Mouse (Mus musculus) lung, embryonic 15.5 days (tissue): Measurements from ENCODE around the gene Kcnma1. TPM values are rescaled to one million over a fixed set of nuclear protein-coding genes. Genes with fewer than 3 reads are reported as not detected.

Source experiments
- ATAC-seq: fragments of 200-750 bp; cut with Nextera tagmentation; 2 replicates; pipeline ENCODE4 v1.8.0; 2017; ENCODE audit warnings: moderate number of reproducible peaks, borderline replicate concordance; ENCODE audit not compliant: low FRiP score, low TSS enrichment; ENCODE audit errors: extremely low read depth
- H3K27ac ChIP-seq: fragments of 300-500 bp; sonication (generic); 2 replicates; pipeline ENCODE4 v1.5.1; 2015; ENCODE audit warnings: moderate library complexity, mild to moderate bottlenecking, inconsistent platforms
- H3K27me3 ChIP-seq: fragments of 300-500 bp; sonication (generic); 2 replicates; pipeline ENCODE4 v1.6.1; 2015; ENCODE audit warnings: inconsistent platforms
- H3K36me3 ChIP-seq: fragments of 300-500 bp; sonication (generic); 2 replicates; pipeline ENCODE4 v1.6.1; 2015; ENCODE audit warnings: inconsistent platforms
- H3K4me1 ChIP-seq: fragments of 300-500 bp; sonication (generic); 2 replicates; pipeline ENCODE4 v1.6.1; 2015; ENCODE audit warnings: inconsistent platforms
- H3K4me2 ChIP-seq: fragments of 300-500 bp; sonication (generic); 2 replicates; pipeline ENCODE4 v1.6.1; 2015; ENCODE audit warnings: inconsistent platforms, mild to moderate bottlenecking, moderate library complexity
- H3K4me3 ChIP-seq: fragments of 300-500 bp; sonication (generic); 2 replicates; pipeline ENCODE4 v1.5.1; 2015; ENCODE audit warnings: mild to moderate bottlenecking, inconsistent platforms
- H3K9ac ChIP-seq: fragments of 300-500 bp; sonication (generic); 2 replicates; pipeline ENCODE4 v1.6.1; 2015; ENCODE audit warnings: inconsistent platforms
- H3K9me3 ChIP-seq: fragments of 300-500 bp; sonication (generic); 2 replicates; pipeline ENCODE4 v1.6.1; 2016; ENCODE audit warnings: inconsistent platforms
- WGBS: fragments of 180-500 bp; shearing (Covaris S2); methylation state at CpG from one replicate; pipeline ENCODE4 v1.1.7; 2015; 5-methylcytosine and 5-hydroxymethylcytosine counted together
- polyA plus RNA-seq: library from polyadenylated mRNA; unstranded; fragments of >200 nt; fragmentation: Nextera tagmentation; extraction: Ambion mirVana; gene quantifications from 2 replicates; pipeline ENCODE4 v1.2.1, GENCODE M21; 2015

Gene Kcnma1
- polyA plus RNA-seq, 1 experiment from 2014 or later, result 1.4 TPM

- Histone ChIP-seq H3K4me3 (no peak overlapping the region), H3K9ac (no peak overlapping the region), H3K4me1 (no peaks in the 10 kb centered on the region), H3K9me3 (no peaks in the 10 kb centered on the region), H3K36me3 (no peaks in the 10 kb centered on the region), H3K4me2 (no peak overlapping the region), H3K27ac (no peak overlapping the region), H3K27me3 (no peaks in the 10 kb centered on the region)
- no peak for ATAC-seq
- 49% methylated on average over 3 of the region's 3 CpGs for WGBS
These were observed 118.3 kb downstream of the Kcnma1 start for GRCm38 (mm10) chr14:23896036-23896435.

GRCm38 (mm10) chr14:23886112-23886511 lies 128.2 kb downstream of the Kcnma1 start:
- H3K27ac ChIP-seq, result no peak overlapping the region
- H3K27me3 ChIP-seq, result no peaks in the 10 kb centered on the region
- no peaks in the 10 kb centered on the region for H3K36me3 ChIP-seq
- H3K4me2 ChIP-seq, result no peak overlapping the region
- H3K9me3 ChIP-seq, result no peaks in the 10 kb centered on the region
- no peak overlapping the region for H3K9ac ChIP-seq
- H3K4me1 ChIP-seq, result no peaks in the 10 kb centered on the region
- ATAC-seq, result no peak
- WGBS, result 50% methylated on average over 4 of the region's 4 CpGs
- no peak overlapping the region for H3K4me3 ChIP-seq

- no peaks in the 10 kb centered on the region for H3K9me3 ChIP-seq
- no peak overlapping the region for H3K4me2 ChIP-seq
- no peak overlapping the region for H3K4me3 ChIP-seq
- 33% methylated on average over 6 of the region's 6 CpGs for WGBS
- H3K9ac ChIP-seq, result no peak overlapping the region
- no peaks in the 10 kb centered on the region for H3K4me1 ChIP-seq
- H3K36me3 ChIP-seq, result no peaks in the 10 kb centered on the region
- H3K27me3 ChIP-seq, result no peaks in the 10 kb centered on the region
- no peak overlapping the region for H3K27ac ChIP-seq
- no peak for ATAC-seq
These were observed 128.8 kb downstream of the Kcnma1 start for GRCm38 (mm10) chr14:23885539-23885938.

GRCm38 (mm10) chr14:23885071-23885470 lies 129.2 kb downstream of the Kcnma1 start:
- no peak for ATAC-seq
- no peaks in the 10 kb centered on the region for H3K4me1 ChIP-seq
- H3K4me2 ChIP-seq, result no peak overlapping the region
- 86% methylated on average over 4 of the region's 4 CpGs for WGBS
- no peak overlapping the region for H3K27ac ChIP-seq
- no peak overlapping the region for H3K9ac ChIP-seq
- H3K27me3 ChIP-seq, result no peaks in the 10 kb centered on the region
- no peak overlapping the region for H3K4me3 ChIP-seq
- no peaks in the 10 kb centered on the region for H3K36me3 ChIP-seq
- no peaks in the 10 kb centered on the region for H3K9me3 ChIP-seq

GRCm38 (mm10) chr14:23882001-23882400 lies 132.3 kb downstream of the Kcnma1 start:
- H3K9ac ChIP-seq, result no peak overlapping the region
- H3K4me1 ChIP-seq, result no peaks in the 10 kb centered on the region
- 68% methylated on average over 1 of the region's 1 CpGs for WGBS
- no peaks in the 10 kb centered on the region for H3K27me3 ChIP-seq
- H3K36me3 ChIP-seq, result no peaks in the 10 kb centered on the region
- ATAC-seq, result no peak
- H3K9me3 ChIP-seq, result no peaks in the 10 kb centered on the region
- no peak overlapping the region for H3K27ac ChIP-seq
- H3K4me2 ChIP-seq, result no peak overlapping the region
- no peak overlapping the region for H3K4me3 ChIP-seq

GRCm38 (mm10) chr14:23879331-23879730 lies 135.0 kb downstream of the Kcnma1 start:
- 80% methylated on average over 3 of the region's 3 CpGs for WGBS
- no peaks in the 10 kb centered on the region for H3K36me3 ChIP-seq
- no peak overlapping the region for H3K4me2 ChIP-seq
- H3K9me3 ChIP-seq, result no peaks in the 10 kb centered on the region
- H3K4me1 ChIP-seq, result no peaks in the 10 kb centered on the region
- H3K27me3 ChIP-seq, result no peaks in the 10 kb centered on the region
- H3K4me3 ChIP-seq, result no peak overlapping the region
- no peak overlapping the region for H3K27ac ChIP-seq
- H3K9ac ChIP-seq, result no peak overlapping the region
- ATAC-seq, result no peak

GRCm38 (mm10) chr14:23877561-23877960 lies 136.7 kb downstream of the Kcnma1 start:
- Histone ChIP-seq H3K4me1 (no peaks in the 10 kb centered on the region), H3K9me3 (no peaks in the 10 kb centered on the region), H3K27ac (no peak overlapping the region), H3K4me2 (no peak overlapping the region), H3K36me3 (no peaks in the 10 kb centered on the region), H3K4me3 (no peak overlapping the region), H3K9ac (no peak overlapping the region), H3K27me3 (no peaks in the 10 kb centered on the region)
- ATAC-seq, result no peak
- WGBS, result 80% methylated on average over 5 of the region's 5 CpGs

GRCm38 (mm10) chr14:23874545-23874944 lies 139.7 kb downstream of the Kcnma1 start:
- ATAC-seq, result no peak
- Histone ChIP-seq H3K4me3 (no peak overlapping the region), H3K9ac (no peak overlapping the region), H3K9me3 (no peaks in the 10 kb centered on the region), H3K36me3 (no peaks in the 10 kb centered on the region), H3K27me3 (no peaks in the 10 kb centered on the region), H3K4me2 (no peak overlapping the region), H3K4me1 (no peaks in the 10 kb centered on the region), H3K27ac (no peak overlapping the region)
- WGBS, result 80% methylated on average over 2 of the region's 2 CpGs

GRCm38 (mm10) chr14:23857034-23857433 lies 157.3 kb downstream of the Kcnma1 start:
- H3K27me3 ChIP-seq, result no peaks in the 10 kb centered on the region
- H3K9me3 ChIP-seq, result no peaks in the 10 kb centered on the region
- ATAC-seq, result no peak
- H3K4me3 ChIP-seq, result no peak overlapping the region
- no peaks in the 10 kb centered on the region for H3K36me3 ChIP-seq
- H3K4me2 ChIP-seq, result no peak overlapping the region
- WGBS, result 62% methylated on average over 4 of the region's 4 CpGs
- no peak overlapping the region for H3K27ac ChIP-seq
- no peak overlapping the region for H3K9ac ChIP-seq
- H3K4me1 ChIP-seq, result 0 out of 2 replicates have a peak, but pooled peaks cover 4% of the 10 kb centered on the region

- H3K9ac ChIP-seq, result no peak overlapping the region
- 37% methylated on average over 2 of the region's 2 CpGs for WGBS
- H3K4me3 ChIP-seq, result no peak overlapping the region
- H3K27ac ChIP-seq, result no peak overlapping the region
- ATAC-seq, result no peak
- H3K9me3 ChIP-seq, result no peaks in the 10 kb centered on the region
- H3K4me2 ChIP-seq, result no peak overlapping the region
- no peaks in the 10 kb centered on the region for H3K27me3 ChIP-seq
- 0 out of 2 replicates have a peak, but pooled peaks cover 4% of the 10 kb centered on the region for H3K4me1 ChIP-seq
- no peaks in the 10 kb centered on the region for H3K36me3 ChIP-seq
These were observed 159.3 kb downstream of the Kcnma1 start for GRCm38 (mm10) chr14:23854946-23855345.

- Histone ChIP-seq H3K27me3 (no peaks in the 10 kb centered on the region), H3K9ac (no peak overlapping the region), H3K4me3 (no peak overlapping the region), H3K9me3 (no peaks in the 10 kb centered on the region), H3K4me1 (no peaks in the 10 kb centered on the region), H3K4me2 (no peak overlapping the region), H3K27ac (no peak overlapping the region), H3K36me3 (no peaks in the 10 kb centered on the region)
- WGBS, result 29% methylated on average over 6 of the region's 6 CpGs
- ATAC-seq, result no peak
These were observed 165.7 kb downstream of the Kcnma1 start for GRCm38 (mm10) chr14:23848529-23849141.

GRCm38 (mm10) chr14:23846706-23847105 lies 167.6 kb downstream of the Kcnma1 start:
- WGBS, result 77% methylated on average over 4 of the region's 4 CpGs
- Histone ChIP-seq H3K27me3 (no peaks in the 10 kb centered on the region), H3K4me3 (no peak overlapping the region), H3K9ac (no peak overlapping the region), H3K27ac (no peak overlapping the region), H3K4me1 (no peaks in the 10 kb centered on the region), H3K4me2 (no peak overlapping the region), H3K9me3 (no peaks in the 10 kb centered on the region), H3K36me3 (no peaks in the 10 kb centered on the region)
- ATAC-seq, result no peak

GRCm38 (mm10) chr14:23842025-23842424 lies 172.3 kb downstream of the Kcnma1 start:
- H3K4me2 ChIP-seq, result no peak overlapping the region
- no peak overlapping the region for H3K4me3 ChIP-seq
- 81% methylated on average over 3 of the region's 3 CpGs for WGBS
- H3K36me3 ChIP-seq, result no peaks in the 10 kb centered on the region
- H3K9me3 ChIP-seq, result no peaks in the 10 kb centered on the region
- H3K9ac ChIP-seq, result no peak overlapping the region
- ATAC-seq, result no peak
- H3K27ac ChIP-seq, result no peak overlapping the region
- no peaks in the 10 kb centered on the region for H3K4me1 ChIP-seq
- H3K27me3 ChIP-seq, result no peaks in the 10 kb centered on the region
